8 mouse cellular contexts compared by ENCODE assay signal in genomic region chr3:38884919-38885418, GRCm38 (mm10). TPM values are rescaled to one million over a fixed set of nuclear protein-coding genes. Genes with fewer than 3 reads are reported as not detected.
A peak's percentile ranks its signal among the peaks of the same experiment; 100 is the strongest.
DNase-seq lines count a peak whose midpoint lies in the region; ATAC-seq and TF ChIP-seq lines count a peak whose summit lies in the region.

No protein-coding gene starts in this region.

- WGBS in heart, embryonic 13.5 days, result 0% methylated on average over 24 of the region's 24 CpGs
- under 1% methylated on average over 24 of the region's 24 CpGs for WGBS in limb, embryonic 12.5 days
- WGBS in neural tube, embryonic 15.5 days, result 0% methylated on average over 24 of the region's 24 CpGs

- peak overlapping the region; percentile 99 for H3K4me2 ChIP-seq in heart, embryonic 13.5 days
- peak overlapping the region; percentile 96 for H3K4me2 ChIP-seq in limb, embryonic 12.5 days
- peak overlapping the region; percentile 87 for H3K4me2 ChIP-seq in neural tube, embryonic 15.5 days

- H3K79me2 ChIP-seq in C2C12 (ENCODE audit: control insufficient read depth, insufficient read depth), result no peaks in the 10 kb centered on the region

- H3K27me3 ChIP-seq in C2C12 (ENCODE audit: control insufficient read depth, insufficient read depth, insufficient read length), result peaks cover 4% of the 10 kb centered on the region
- peaks cover 4% of the 10 kb centered on the region; the same call in 1 of the 2 replicates for H3K27me3 ChIP-seq in heart, embryonic 13.5 days (replicated peaks)
- H3K27me3 ChIP-seq in limb, embryonic 12.5 days, result peaks cover 8% of the 10 kb centered on the region; the same call in 1 of the 2 replicates
- no peaks in the 10 kb centered on the region for H3K27me3 ChIP-seq in neural tube, embryonic 15.5 days (replicated peaks)

- H3K4me3 ChIP-seq in C2C12 (ENCODE audit: insufficient read depth, poor library complexity, severe bottlenecking), result peak overlapping the region; percentile 37
- H3K4me3 ChIP-seq in brown adipose tissue, adult 24 weeks (ENCODE audit: insufficient read depth, low read depth, low read length), result peak overlapping the region; percentile 86
- peak overlapping the region; percentile 82 for H3K4me3 ChIP-seq in heart, embryonic 13.5 days
- H3K4me3 ChIP-seq in limb, embryonic 12.5 days (replicated peaks), result peak overlapping the region; percentile 91
- H3K4me3 ChIP-seq in neural tube, embryonic 15.5 days (replicated peaks), result peak overlapping the region; percentile 69

- DNase-seq in heart, adult 8-10 months (ENCODE audit: low spot score), result peak; percentile 30
- DNase-seq in heart, postnatal 25 days (ENCODE audit: low spot score), result no peak

- H3K9ac ChIP-seq in heart, embryonic 13.5 days, result peak overlapping the region; percentile 89
- H3K9ac ChIP-seq in limb, embryonic 12.5 days (replicated peaks), result peak overlapping the region; percentile 93
- peak overlapping the region; percentile 90 for H3K9ac ChIP-seq in neural tube, embryonic 15.5 days (replicated peaks)

- peaks cover 5% of the 10 kb centered on the region; the same call in 1 of the 2 replicates for H3K4me1 ChIP-seq in brown adipose tissue, adult 24 weeks (ENCODE audit: control insufficient read depth, insufficient read depth, insufficient read length, low read length)
- H3K4me1 ChIP-seq in heart, embryonic 13.5 days, result peaks cover 31% of the 10 kb centered on the region
- peaks cover 28% of the 10 kb centered on the region for H3K4me1 ChIP-seq in limb, embryonic 12.5 days (replicated peaks)
- H3K4me1 ChIP-seq in neural tube, embryonic 15.5 days, result peaks cover 24% of the 10 kb centered on the region

- no peaks in the 10 kb centered on the region for H3K79me3 ChIP-seq in C2C12 (ENCODE audit: low read depth)

- TF ChIP-seq CTCF in C2C12 (IDR thresholded peaks at IDR 0.05; ENCODE audit: control insufficient read depth, insufficient read depth, insufficient read length), result no peak

- no peak for ATAC-seq in heart, embryonic 13.5 days (ENCODE audit: extremely low read depth, insufficient number of reproducible peaks, low FRiP score, low TSS enrichment)
- ATAC-seq in limb, embryonic 12.5 days (ENCODE audit: insufficient number of reproducible peaks, insufficient read depth, low FRiP score, low TSS enrichment, low read depth), result peak; percentile 71
- ATAC-seq in neural tube, embryonic 15.5 days (ENCODE audit: low FRiP score), result peak; percentile 29
- no peak for ATAC-seq in frontal cortex, adult (ENCODE audit: low TSS enrichment)

- H3K27ac ChIP-seq in brown adipose tissue, adult 24 weeks (replicated peaks; ENCODE audit: low read depth, low read length), result peak overlapping the region; percentile 69
- H3K27ac ChIP-seq in heart, embryonic 13.5 days (replicated peaks), result peak overlapping the region; percentile 96
- peak overlapping the region; percentile 97 for H3K27ac ChIP-seq in limb, embryonic 12.5 days
- H3K27ac ChIP-seq in neural tube, embryonic 15.5 days (replicated peaks), result peak overlapping the region; percentile 95

- peak overlapping the region; percentile 55 for H3ac ChIP-seq in C2C12 (ENCODE audit: control insufficient read depth, insufficient read length, low read depth)

- H3K9me3 ChIP-seq in heart, embryonic 13.5 days, result peaks cover 5% of the 10 kb centered on the region; the same call in 1 of the 2 replicates
- 0 out of 2 replicates have a peak, but pooled peaks cover 3% of the 10 kb centered on the region for H3K9me3 ChIP-seq in limb, embryonic 12.5 days
- H3K9me3 ChIP-seq in neural tube, embryonic 15.5 days (replicated peaks), result no peaks in the 10 kb centered on the region

- intact Hi-C loops in heart, postnatal 25 days (cut with DNase I), result loop anchor here (2.0 to 10.0 kb wide), 8 partner anchors 52 to 1860 kb away; partner anchors contain the start of gene Hspa4l

- H3K36me3 ChIP-seq in C2C12 (ENCODE audit: control insufficient read depth, insufficient read depth), result no peaks in the 10 kb centered on the region
- H3K36me3 ChIP-seq in heart, embryonic 13.5 days, result peaks cover 14% of the 10 kb centered on the region
- H3K36me3 ChIP-seq in limb, embryonic 12.5 days, result peaks cover 22% of the 10 kb centered on the region
- peaks cover 10% of the 10 kb centered on the region for H3K36me3 ChIP-seq in neural tube, embryonic 15.5 days

TF ChIP-seq in C2C12, 6 proteins besides CTCF, POLR2A, EP300 and RAD21:
- TF ChIP-seq FOSL1 (IDR thresholded peaks at IDR 0.05; ENCODE audit: insufficient read depth, low read length, poor library complexity, severe bottlenecking), result no peak
- TF ChIP-seq CEBPB (IDR thresholded peaks at IDR 0.05; ENCODE audit: low read depth), result no peak
- no peak for TF ChIP-seq MAX (IDR thresholded peaks at IDR 0.05)
- TF ChIP-seq MYOG (IDR thresholded peaks at IDR 0.05; ENCODE audit: control insufficient read depth, extremely low read depth, insufficient read length), result no peak
- TF ChIP-seq MYOD1 (IDR thresholded peaks at IDR 0.05; ENCODE audit: control insufficient read depth, insufficient read length, low read depth), result no peak
- TF ChIP-seq USF1 (IDR thresholded peaks at IDR 0.05; ENCODE audit: low read depth), result no peak

RNA-seq across cellular contexts. Expression of gene Fat4, which starts 1.8 kb away (rescaled TPM):
- total RNA-seq in heart, adult 8-10 months (2022), result 1 to 10 TPM; 4.9 to 5.9 (median 5.5) TPM
- 1 to 10 TPM; 6.3 to 7.4 TPM for total RNA-seq in heart, postnatal 25 days (2021)
- 0.29 TPM for polyA plus RNA-seq in C2C12 (2012; fragmentation: generic; extraction: Trizol)
- polyA plus RNA-seq in brown adipose tissue, adult 24 weeks (2012; ENCODE audit: insufficient read depth, insufficient read length, missing spikeins), result 0.91 and 1.3 TPM in 2 replicates
- 2.8 and 3.1 TPM in 2 replicates for polyA plus RNA-seq in heart, embryonic 13.5 days (2015; fragmentation: Nextera tagmentation; extraction: Ambion mirVana)
- polyA plus RNA-seq in limb, embryonic 12.5 days (2016; fragmentation: Nextera tagmentation; extraction: Ambion mirVana), result 14.2 and 15.5 TPM in 2 replicates
- polyA plus RNA-seq in neural tube, embryonic 15.5 days (2015; fragmentation: Nextera tagmentation; extraction: Ambion mirVana), result 10.6 and 11.8 TPM in 2 replicates

Comparison
In these comparisons a context has a peak if more than half of its experiments do, and no peak if none do; other contexts are left out.
1. H3K4me3 ChIP-seq: peak in every context shown above with its lines; median percentile 91 in limb, embryonic 12.5 days; 86 in brown adipose tissue, adult 24 weeks; 82 in heart, embryonic 13.5 days; 69 in neural tube, embryonic 15.5 days; 37 in C2C12.
2. ATAC-seq: peak in limb, embryonic 12.5 days (single experiment) and neural tube, embryonic 15.5 days (single experiment); none in heart, embryonic 13.5 days (single experiment) and frontal cortex, adult (single experiment).
3. Peak in every context shown above with its lines, with median percentiles within 50 percentile points of each other: H3K27ac ChIP-seq, H3K4me2 ChIP-seq and H3K9ac ChIP-seq.